Mouse (Mus musculus) brain, embryonic 18.5 days (tissue): Measurements from ENCODE around the gene Tmem115.
A peak's percentile ranks its signal among the peaks of the same experiment; 100 is the strongest.

Experiments
- DNase-seq: peaks from one replicate; pipeline ENCODE4 v3.0.0-alpha.2; 2012; ENCODE audit warnings: low read depth, low spot score

Tmem115 gene

DNA sequence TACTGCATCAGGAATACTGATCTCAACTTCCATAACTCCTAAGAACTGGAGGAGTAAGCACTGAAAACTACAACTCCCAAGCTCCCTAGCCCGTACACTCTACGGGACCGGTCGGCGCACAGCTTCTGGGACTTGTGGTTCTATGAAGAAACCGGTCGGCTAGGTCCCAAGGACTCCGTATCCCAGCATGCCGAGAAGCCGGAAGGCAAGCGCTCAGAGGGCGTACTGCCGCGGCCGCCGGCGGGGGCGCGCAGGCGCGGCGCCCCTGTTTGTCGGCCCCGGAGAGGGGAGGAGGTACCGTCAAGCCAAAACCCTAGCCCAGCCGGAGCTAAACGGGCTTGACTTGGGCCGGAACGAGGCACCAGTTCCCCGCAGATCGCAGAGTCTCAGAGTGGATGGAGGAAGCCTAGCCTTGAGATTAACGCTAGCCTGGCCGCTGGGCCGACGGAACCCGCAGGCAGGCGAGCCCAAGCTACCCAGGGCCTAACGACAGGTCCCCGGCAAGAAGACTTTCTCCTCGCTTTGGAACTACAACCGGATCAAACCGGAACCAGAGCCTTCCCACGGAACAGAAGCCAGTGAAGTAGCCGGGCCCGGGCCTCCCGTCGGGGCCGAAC lies at the start of gene Tmem115:
Gene Tmem115 (plus strand): TSS at position 155 of the 617 bp plus-strand sequence.
- peak; percentile 97 for DNase-seq

DNA sequence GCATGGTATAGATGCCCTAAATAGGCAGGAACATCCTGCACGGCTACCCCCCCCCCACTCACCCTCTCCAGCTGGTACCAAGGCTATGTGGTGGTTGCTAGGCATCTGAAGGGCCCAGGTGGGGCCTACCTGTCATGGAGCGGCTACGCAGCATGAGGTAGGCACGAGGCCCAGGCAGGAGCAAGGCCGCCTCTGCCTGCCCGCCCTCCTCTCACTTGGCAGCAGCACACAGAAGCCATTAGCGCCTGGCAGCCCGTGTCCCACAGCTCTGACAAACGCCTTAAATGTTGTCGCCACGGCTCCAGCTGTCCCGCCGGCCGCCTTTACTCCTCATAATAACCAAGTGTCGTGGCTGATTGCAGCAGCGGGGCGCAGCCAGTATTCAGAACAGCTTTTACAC lies 49.4 kb upstream of the Tmem115 start:
- DNase-seq, result no peak

DNA sequence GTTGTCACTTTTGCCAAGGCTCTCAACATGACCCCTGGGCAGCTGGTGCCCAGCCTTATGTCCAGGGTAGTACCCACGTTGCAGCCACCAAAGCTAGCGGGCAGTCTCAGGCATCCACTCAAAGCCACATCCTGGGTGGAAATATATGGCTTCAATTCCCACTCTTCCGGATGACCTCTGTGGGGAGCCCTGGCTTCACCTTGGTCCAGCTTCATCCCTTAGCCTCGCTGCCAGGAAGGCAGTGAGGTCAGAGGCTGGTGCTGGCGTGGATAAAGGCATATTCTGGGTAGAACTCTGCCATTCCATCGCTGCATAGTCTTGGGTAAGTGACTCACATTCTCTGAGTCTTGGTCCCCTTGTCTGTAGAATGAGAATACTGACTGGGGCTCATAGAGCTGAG lies 49.0 kb upstream of the Tmem115 start:
- no peak for DNase-seq

DNA sequence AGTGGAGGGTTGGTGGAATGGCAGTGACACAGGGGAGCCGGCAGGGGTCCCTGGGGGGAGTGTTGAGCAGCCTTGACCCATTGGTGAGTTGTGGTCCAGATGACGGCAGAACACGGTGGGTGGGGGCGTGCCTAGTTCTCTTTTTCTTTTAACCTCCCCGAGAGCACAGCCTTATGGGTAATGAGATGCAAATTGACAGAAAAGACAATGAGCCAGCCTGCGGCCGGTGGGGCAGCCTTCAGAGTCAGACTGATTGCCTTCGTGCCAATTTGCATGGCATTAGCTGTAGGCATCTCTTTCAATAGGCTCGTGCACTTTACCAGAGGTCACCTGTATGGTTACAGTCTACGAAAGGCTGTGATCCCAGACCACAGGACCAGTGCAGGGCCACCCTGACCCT lies 47.7 kb upstream of the Tmem115 start:
- DNase-seq, result no peak

DNA sequence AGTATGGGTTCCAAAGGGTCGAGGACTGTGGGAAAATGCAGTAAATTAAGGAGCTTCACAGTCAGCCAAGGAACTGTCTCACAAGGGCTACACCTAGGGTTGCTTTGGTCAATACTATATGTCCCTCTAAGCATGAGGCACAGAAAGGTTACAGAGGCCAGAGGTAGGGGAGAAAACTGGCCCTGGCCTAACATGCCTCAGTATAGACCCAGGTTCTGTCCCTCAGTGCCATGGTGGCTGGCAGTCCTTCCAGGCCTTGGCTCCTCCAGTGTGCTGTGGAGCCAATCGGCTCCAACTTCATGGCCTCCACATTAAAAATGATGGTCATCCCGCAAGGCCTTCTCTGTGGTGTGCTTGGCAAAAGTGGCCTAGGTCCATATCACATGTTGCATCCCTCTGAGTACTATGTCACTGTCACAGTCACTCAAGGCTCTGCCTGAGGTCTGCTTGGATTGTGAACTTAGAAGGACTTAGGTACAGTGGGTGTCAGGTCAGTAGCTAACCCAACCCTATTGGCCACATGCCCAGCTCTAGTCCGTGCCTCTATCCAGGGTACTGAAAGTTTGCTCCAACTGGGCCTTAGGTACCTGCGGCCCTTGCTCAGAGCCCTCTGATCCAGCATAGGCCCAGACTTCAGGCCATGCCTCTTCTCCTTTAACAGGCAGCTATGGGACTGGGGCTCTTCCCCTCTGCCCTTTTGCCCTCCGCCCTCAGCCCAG lies 47.1 kb upstream of the Tmem115 start:
- DNase-seq, result no peak

DNA sequence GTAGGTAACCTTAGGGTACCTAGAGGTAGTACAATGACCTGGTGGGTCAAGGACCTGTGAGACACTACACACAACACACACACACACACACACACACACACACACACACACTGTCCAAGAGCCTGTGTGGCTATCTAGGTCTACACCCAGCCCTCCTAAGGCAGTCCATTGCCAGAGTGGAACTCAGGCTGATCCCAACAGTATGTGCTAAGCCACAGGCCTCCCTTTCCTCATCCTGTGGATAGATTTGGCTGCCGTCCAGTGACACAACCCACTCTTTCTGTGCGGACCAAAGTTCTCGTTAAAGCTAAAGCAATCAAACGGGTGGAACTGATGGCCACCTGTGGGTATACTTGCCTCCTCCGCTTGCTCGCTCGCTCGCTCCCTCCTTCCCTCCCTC lies 43.6 kb upstream of the Tmem115 start:
- no peak for DNase-seq

DNA sequence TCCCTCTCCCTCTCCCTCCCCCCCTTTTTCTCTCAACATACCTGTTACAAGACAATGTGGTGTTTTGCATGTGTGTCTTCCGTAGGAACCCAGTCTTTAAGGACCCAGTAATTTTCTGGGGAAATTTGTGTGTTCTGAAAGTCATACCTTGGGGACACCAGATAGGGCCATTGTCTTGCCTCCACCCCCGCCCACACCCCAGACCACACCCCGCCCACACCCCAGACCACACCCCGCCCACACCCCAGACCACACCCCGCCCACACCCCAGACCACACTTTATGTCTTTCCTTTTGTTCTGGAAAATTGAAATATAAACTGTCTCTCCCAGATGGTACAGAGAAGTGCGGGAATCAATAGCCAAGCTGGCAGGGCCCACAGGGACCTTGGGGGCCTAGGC lies 43.1 kb upstream of the Tmem115 start:
- no peak for DNase-seq

DNA sequence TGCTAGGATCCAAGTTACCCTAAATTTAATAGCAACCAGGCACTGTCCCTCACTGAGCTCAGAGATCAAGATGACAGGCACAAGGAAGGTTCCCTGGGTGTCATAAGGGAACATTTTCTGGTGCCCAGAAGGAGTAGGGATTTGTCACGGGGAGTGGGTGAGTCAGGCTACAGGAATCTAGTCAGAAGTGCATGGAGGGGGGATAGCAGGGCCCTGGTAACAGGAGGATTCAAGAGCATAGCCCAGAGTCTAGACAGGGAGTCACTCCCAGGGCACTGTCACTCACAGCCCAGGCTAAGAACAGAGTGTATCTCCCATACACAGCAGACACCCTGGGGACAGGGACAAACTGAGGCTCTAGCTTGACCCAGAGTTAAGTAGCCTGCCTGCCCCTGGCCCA lies 40.2 kb upstream of the Tmem115 start:
- DNase-seq, result no peak

DNA sequence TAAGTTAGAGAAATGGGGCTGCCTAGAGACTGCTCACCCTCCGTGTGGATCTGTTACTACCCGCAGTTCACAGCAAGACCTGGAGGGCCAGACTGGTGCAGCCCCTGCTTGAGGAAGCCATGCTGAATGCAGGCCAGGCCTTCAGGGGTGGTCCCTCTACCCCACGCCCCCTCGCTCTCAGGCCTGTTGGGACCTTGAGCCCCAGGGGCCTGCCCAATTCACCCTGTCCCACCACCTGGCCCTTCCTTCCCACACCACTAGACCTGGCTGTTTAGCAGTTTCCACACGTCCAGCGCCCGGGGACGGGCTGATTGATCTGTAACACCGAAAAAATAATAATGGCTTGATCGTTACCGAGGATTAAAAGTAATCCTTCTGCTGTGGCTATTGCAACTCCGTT lies 39.5 kb upstream of the Tmem115 start:
- DNase-seq, result no peak

DNA sequence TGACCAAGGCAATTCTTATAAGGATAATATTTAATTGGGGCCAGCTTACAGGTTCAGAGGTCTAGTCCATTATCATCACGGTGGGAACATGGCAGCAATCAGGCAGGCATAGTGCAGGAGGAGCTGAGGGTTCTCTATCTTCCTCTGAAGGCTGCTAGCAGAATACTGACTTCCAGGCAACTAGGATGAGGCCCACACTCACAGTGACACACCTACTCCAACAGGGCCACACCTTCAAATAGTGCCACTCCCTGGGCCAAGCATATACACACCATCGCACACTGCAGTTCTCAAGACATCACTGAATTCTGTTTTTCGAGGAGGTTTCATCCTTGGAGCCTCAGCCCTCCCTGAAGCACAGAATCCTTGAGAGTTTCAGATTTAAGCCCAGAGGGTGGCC lies 37.4 kb upstream of the Tmem115 start:
- no peak for DNase-seq

DNA sequence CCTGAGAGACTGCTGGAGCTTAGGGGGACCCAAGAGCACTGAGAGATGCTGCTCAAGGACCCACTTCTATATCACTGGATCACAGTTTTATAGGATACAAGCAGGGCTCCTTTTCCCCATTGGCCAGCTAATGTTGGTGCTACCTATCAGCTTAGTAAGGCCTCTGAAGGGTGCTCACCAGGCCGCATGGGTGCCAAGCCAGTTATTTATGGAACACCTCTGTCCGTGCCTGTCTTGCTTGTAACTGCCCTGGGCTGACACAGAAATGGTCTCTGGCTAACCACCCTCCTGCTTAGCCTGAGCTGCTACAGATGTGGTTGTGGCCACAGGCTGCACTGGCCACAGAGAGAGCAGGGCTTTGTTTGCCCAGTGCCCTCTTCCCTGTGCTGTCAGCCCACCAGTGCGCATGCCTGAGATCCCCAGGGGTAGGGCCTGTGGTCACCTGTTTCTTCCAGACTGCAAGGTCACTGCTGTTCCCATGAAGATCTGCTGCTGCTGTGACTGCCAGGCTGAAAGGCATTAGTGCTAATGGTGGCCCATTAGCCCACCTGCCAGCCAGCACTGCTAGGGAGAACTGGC lies 32.9 kb upstream of the Tmem115 start:
- DNase-seq, result no peak

DNA sequence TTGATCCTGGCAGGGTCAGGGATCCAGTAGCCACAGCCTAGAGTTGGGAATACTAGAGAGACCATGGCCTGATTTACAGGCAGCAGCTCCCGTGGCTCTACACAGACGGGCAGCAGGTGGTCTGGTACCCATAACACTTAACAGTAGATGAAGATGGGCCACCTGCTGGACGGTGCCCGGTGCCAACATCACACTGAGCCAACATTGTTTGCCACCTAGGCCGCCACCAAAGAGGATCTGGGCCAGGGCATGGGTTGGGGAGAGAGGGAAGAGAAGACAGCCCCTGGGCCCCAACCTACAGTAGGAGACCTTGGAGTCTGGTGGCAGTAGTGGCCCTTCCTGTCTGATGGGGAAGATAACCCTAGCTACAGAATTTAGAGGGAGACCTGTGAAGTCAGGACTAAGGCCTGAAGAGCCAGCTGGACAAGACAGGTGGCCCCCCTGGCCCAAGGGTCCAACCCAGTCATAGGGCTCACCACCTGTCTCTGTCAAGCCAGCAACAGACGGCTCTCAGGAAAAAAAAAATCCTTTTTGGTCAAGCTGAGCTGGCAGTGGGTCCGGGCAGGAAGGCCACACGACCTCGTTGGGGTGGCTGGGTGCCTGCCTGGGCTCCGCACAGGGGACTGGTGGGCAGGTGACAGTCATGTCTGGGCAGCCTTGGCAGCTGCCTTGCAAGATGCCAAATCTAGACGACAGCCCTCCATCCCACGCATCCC lies 31.5 kb upstream of the Tmem115 start:
- DNase-seq, result no peak

DNA sequence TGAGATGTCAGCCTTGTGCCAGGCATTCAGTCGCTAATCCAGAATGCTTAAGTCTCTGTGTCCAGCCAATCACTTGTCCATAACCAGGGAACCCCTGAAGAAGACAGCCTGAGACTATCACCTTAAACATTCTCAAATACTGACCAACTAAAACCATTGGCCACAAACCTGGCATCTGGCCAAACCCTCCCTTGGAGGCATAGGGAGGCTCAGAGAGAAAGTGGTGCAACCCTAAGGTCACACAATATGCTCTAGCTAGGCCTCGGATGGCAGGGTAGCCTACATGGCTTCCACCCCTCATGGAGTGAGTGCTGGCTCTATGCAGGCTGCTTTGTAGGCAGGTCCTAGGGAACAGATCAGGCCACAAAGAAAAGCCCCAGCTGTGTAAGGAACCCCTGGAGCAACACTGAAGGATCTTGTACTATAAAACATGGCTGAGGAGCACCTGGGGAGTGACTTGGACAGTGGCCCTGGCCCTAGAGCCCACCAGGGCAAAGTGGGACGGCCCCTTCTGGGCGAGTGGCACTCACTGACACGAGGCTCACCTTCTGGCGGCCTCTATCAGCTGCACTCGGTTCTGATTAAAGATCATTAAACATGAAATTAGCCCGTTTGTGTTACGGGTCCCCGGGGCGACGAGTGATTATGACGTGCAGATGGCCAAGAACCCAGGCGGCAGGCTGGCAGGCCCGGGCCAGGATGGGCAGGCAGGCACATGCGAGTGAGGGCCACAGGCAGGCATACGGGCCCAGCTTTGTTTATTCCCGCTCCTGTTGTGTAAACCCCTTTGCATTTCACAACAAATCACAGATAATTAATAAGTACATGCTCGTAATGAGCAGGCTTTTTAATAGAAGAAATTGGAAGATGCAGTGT lies 28.8 kb upstream of the Tmem115 start:
- DNase-seq, result no peak

DNA sequence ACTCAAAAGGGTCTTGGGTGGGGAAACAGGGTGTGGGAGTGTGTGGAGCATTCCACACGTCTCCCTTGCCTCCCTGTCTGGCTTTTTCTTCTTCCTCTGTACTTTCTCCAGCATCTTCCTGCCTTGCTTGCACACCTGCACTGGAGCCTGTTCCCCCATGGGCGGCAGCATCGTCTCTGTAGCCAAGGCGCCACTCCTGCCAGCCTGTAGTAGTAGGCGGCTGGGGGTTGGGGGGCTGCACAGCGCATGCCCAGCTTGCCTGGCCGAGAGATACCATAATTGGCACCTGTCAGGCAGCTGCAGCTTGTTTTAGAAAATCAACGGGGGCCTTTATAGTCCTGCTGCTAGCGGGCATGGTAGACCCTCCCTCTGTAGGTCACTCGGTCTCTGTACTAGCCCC lies 25.5 kb upstream of the Tmem115 start:
- DNase-seq, result peak; percentile 32

DNA sequence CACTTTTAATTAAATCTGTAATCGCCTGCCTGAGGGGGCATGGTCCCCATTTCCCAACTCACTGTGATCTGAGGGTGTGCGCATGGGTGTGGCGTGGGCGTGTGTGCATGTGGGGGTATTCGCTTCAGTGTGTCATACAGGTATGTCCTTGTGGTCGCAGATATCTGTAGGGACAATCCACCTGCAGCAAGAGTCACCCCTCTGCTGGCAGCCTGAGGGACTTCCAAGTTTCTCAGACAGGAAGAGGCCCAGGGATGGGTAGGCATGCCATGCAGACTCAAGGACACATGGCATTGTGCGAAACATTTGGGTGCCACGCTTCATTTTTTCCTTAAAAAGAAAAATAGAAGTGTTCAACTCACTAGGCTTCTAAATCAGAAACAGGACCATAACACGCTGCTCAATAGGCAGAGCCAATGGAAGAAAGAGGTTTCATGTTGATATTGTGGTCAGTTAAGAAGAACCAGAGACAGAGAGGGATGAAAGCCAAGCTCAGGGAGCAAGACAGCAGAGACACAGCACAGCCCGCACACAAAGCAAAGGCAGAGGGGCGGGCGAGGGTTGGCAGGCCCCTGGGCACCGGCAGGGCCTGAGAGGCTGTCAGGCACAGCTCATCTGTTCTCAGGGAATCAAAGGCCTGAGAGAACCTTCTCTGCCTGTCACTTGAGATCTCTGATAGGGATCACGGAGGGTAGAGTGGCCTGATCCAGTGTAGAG lies 23.2 kb upstream of the Tmem115 start:
- DNase-seq, result no peak

DNA sequence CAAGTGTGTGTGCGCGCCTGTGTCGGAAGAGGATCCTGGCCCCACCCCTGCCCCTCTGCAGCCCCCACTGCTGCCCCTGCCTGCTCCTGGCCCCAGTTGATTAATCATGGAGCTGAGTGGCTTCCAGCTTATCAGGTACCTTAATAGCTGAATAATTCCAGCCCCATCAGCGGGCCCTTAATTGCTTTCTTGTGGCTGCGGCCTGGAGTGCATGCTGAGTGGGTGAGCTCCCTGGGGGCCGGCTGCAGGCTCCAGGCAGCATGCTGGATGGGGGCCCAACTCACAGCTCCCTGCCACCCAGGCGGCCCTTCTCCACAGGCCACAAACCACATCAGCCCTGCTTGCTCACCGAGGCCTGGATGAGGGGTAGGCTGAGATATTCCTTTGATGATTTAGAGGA lies 22.3 kb upstream of the Tmem115 start:
- DNase-seq, result no peak

DNA sequence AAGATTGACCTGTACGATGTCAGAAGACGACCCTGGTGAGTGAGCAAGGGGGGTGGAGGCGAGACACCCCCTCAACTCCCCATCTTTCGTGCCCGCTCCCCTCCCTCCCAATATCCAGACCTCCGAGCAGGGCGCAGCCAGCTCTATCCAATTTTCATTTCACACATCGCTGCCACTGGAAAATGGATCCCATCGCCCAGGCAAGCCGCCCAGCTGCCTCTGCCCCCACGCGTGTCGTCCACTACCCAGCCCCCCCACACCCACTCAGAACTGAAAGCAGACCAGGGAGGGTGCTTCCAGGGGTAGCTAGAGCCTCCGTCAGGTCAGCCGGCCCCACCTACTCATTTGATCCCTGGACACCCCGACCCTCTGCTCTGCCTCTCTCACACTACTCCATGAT lies 21.4 kb upstream of the Tmem115 start:
- no peak for DNase-seq

DNA sequence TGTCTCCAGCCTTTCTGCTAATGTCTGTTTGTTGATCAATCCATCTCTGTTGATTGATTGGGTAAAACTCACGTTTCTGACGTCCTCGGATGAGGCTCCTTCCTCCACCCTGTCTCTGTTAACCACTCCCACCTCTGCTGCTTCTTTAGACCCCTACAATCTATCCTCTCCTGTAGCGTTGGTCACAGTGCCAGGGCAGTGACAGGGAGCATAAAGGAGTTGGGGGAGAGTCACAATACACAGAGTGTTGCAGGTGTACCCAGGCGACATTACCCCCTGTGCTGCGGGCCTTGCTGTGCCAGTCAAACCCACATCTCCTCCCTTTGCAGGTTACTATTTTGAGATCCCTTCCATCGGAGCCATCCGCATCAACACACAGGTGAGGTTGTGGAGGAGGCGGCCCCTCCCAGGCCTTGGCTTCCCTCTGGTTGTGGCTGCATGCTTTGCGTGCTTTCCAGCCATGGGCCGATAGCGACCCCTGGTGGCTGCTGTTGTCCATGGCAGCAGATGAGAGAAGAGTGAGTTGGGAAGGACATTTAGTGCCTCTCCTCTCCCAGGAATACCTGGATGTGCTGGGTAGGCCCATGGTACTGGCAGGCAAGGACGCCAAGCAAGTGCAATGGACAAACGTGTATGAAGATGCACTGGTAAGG lies 19.3 kb upstream of the Tmem115 start:
- peak; percentile 61 for DNase-seq

DNA sequence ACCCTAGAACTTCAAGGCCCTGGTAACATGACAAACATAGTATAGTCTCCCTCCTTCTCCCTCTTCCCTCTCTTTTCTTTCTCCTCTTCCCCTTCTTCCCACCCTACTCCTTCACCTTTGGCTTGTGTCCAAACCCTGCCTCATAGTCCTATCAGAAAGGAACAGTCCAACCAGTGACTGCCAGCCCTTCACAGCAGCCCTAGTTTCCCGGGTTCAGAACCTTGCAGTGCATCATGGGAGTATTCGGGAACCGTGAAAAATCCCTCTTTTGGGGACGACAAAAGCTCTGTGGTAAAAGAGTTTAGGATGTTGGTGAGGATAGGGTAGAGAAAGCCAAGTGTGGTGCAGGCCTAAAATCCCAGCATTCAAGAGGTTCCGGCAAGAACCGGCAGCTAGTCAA lies 13.4 kb upstream of the Tmem115 start:
- DNase-seq, result no peak

DNA sequence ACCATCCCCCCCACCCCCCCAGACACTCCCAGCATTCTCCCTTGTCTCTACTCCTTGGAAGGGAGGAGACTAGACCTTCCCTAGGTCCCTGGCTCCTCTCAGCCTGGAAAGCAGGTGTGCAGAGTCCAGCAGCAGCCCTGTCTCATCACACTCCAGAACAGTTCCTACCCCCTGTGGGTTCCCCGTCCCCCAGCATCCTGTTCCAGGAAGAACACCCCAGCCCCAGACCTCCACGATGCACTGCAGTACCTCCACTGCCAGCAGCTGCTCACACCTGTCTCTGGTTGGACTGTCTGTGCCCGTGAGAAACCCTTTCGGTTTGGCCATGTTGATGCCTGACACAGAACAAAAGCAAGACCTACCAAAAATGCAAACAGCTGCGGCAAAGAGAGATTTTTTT lies 12.6 kb upstream of the Tmem115 start:
- DNase-seq, result no peak
